Mouse (Mus musculus) G1E-ER4 (cell line): ENCODE measurements around the gene Esp36. TPM values are rescaled to one million over a fixed set of nuclear protein-coding genes. Genes with fewer than 3 reads are reported as not detected.

Experiments
- GATA1 ChIP-seq: IDR thresholded peaks from one replicate; pipeline ENCODE4 v1.8.0; 2012; ENCODE audit warnings: low read length, inconsistent platforms
- polyA plus RNA-seq: library from polyadenylated mRNA; stranded (reverse); fragments of >175 nt; gene quantifications from 2 replicates; pipeline ENCODE4 v1.2.3, GENCODE M21; 2012

The Esp36 gene
- not detected in 2 replicates for polyA plus RNA-seq

- TF ChIP-seq GATA1, result no peak
Observed at GRCm38 (mm10) chr17:38420085-38420484, at the start of gene Esp36. Gene Esp36, minus strand, starts transcription at chr17:38420185.

GRCm38 (mm10) chr17:38450688-38451087, 30.7 kb upstream of the Esp36 start:
- TF ChIP-seq GATA1, result no peak

- no peak for TF ChIP-seq GATA1
Observed at GRCm38 (mm10) chr17:38406135-38406534, 13.8 kb downstream of the Esp36 start.

- no peak for TF ChIP-seq GATA1
Observed at GRCm38 (mm10) chr17:38391821-38392220, 28.2 kb downstream of the Esp36 start.

Other genes starting within 250 kb of the Esp36 start
- not detected in 2 replicates for gene Olfr134, start 248.8 kb downstream of the Esp36 start, polyA plus RNA-seq
- gene Olfr135, start 215.8 kb downstream of the Esp36 start, polyA plus RNA-seq, result not detected in 2 replicates
- gene Olfr138, start 159.2 kb downstream of the Esp36 start, polyA plus RNA-seq, result not detected in 2 replicates
- gene Olfr137, start 112.6 kb downstream of the Esp36 start, polyA plus RNA-seq, result not detected in 2 replicates
- not detected in 2 replicates for gene Olfr136, start 90.4 kb downstream of the Esp36 start, polyA plus RNA-seq
- gene Esp34, start 134.0 kb upstream of the Esp36 start, polyA plus RNA-seq, result not detected in 2 replicates
- not detected in 2 replicates for gene Esp31, start 219.3 kb upstream of the Esp36 start, polyA plus RNA-seq